ENCODE assay signal across 7 mouse cellular contexts in the genomic region with DNA sequence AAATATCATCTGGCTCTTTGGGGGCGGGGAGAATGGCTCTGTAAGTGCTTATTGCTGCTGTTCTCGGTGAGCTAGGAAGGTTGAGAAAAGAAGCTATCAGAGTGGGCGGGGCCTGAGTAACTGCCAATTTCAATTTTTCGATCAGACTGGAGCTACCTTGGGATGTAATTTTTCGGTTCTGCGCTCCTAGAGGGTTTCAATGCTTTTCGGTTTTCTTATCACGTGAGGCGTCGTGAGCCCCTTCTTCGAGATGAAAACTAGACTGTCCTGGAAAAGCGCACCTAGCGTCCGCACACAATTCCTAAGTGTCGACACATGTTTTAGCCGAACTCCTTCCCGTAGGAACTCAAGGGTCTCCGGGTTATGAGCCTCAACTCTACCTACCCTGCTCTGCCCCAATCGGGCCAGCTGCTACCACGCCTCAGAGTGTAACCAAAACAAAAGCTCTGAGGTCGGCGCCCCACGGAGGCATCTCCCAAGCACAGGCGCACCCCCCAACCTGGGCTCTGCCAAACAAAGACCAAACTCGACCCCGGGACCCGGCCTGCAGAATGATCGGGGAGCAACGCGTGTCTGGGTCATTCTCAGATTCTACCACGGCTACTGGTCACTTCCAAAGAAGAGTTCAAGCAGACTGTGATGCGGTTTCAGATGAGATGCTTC. TPM values are rescaled to one million over a fixed set of nuclear protein-coding genes. Genes with fewer than 3 reads are reported as not detected.
A peak's percentile ranks its signal among the peaks of the same experiment; 100 is the strongest.
DNase-seq lines count a peak whose midpoint lies in the region; ATAC-seq and TF ChIP-seq lines count a peak whose summit lies in the region.

No protein-coding gene starts in this region.

- intact Hi-C loops in left cerebral cortex, adult 2 months (cut with DNase I): loop anchor here (1.0 to 2.0 kb wide), 2 partner anchors 33 to 39 kb away; a partner anchor contains a TSS

- peak overlapping the region; percentile 77 for H3K4me2 ChIP-seq in forebrain, embryonic 13.5 days
- H3K4me2 ChIP-seq in hindbrain, embryonic 12.5 days (replicated peaks): peak overlapping the region; percentile 74

- peaks cover 4% of the 10 kb centered on the region for H3K79me2 ChIP-seq in MEL (ENCODE audit: control insufficient read depth, insufficient read depth, low read length, poor library complexity)
- no peaks in the 10 kb centered on the region for H3K79me2 ChIP-seq in macrophage (ENCODE audit: inconsistent target)

- TF ChIP-seq EP300 in MEL (IDR thresholded peaks at IDR 0.05; ENCODE audit: low read depth in 1 of 2, low read length in 2 of 2): no peak

- WGBS in forebrain, embryonic 13.5 days: 1% methylated on average over 32 of the region's 32 CpGs
- 1% methylated on average over 32 of the region's 32 CpGs for WGBS in hindbrain, embryonic 12.5 days
- WGBS in macrophage (ENCODE audit: missing documents): under 1% methylated on average over 32 of the region's 32 CpGs

- DNase-seq in MEL (ENCODE audit: low read depth, low spot score): peak; percentile 78
- DNase-seq in brain, adult 2 months (ENCODE audit: low read depth, low spot score): peak; percentile 73
- peak; percentile 12 to 36 for DNase-seq in left cerebral cortex, adult 2 months (ENCODE audit: extremely low spot score in 1 of 2, low spot score in 2 of 2)
- DNase-seq in spleen, adult 12 weeks (ENCODE audit: low spot score): peak; percentile 30

- peaks cover 0 to 6% of the 10 kb centered on the region in 2 experiments; a peak in 1 of 4 replicates for H3K4me1 ChIP-seq in MEL (ENCODE audit: control insufficient read depth in 1 of 2, insufficient read depth in 2 of 2, low read length in 2 of 2)
- H3K4me1 ChIP-seq in forebrain, embryonic 13.5 days: 0 out of 2 replicates have a peak, but pooled peaks cover 10% of the 10 kb centered on the region
- peaks cover 3% of the 10 kb centered on the region; the same call in 1 of the 2 replicates for H3K4me1 ChIP-seq in hindbrain, embryonic 12.5 days

- H3K9me3 ChIP-seq in MEL (replicated peaks; ENCODE audit: insufficient read depth, low read length): no peaks in the 10 kb centered on the region
- H3K9me3 ChIP-seq in forebrain, embryonic 13.5 days (replicated peaks): no peaks in the 10 kb centered on the region
- H3K9me3 ChIP-seq in hindbrain, embryonic 12.5 days (replicated peaks): no peaks in the 10 kb centered on the region

- H3K36me3 ChIP-seq in MEL (ENCODE audit: control insufficient read depth in 1 of 2, insufficient read depth in 2 of 2, low read length in 2 of 2) (peaks cover 0 to 7% of the 10 kb centered on the region in 2 experiments; a peak in 1 of 4 replicates), macrophage (ENCODE audit: inconsistent target) (no peaks in the 10 kb centered on the region)
- H3K36me3 ChIP-seq in forebrain, embryonic 13.5 days (ENCODE audit: poor library complexity, severe bottlenecking): peaks cover 13% of the 10 kb centered on the region
- peaks cover 7% of the 10 kb centered on the region for H3K36me3 ChIP-seq in hindbrain, embryonic 12.5 days

- ATAC-seq in forebrain, embryonic 13.5 days: peak; percentile 53
- peak; percentile 67 for ATAC-seq in hindbrain, embryonic 12.5 days (ENCODE audit: low FRiP score)

- TF ChIP-seq CTCF in MEL (IDR thresholded peaks at IDR 0.05 in 2 of 3, conservative IDR thresholded peaks at IDR 0.05 in 1 of 3; ENCODE audit: control insufficient read depth in 1 of 3, insufficient read depth in 1 of 3, low read depth in 2 of 3, low read length in 3 of 3, poor library complexity in 1 of 3, severe bottlenecking in 1 of 3): no peak
- TF ChIP-seq CTCF in left cerebral cortex, adult 2 months (IDR thresholded peaks at IDR 0.05): peak; percentile 4; the same call in 1 of the 2 replicates

- H3K27ac ChIP-seq in MEL (ENCODE audit: control insufficient read depth, low read depth, low read length) (peak overlapping the region; percentile 30), macrophage (peak overlapping the region; percentile 15; the same call in 1 of the 2 replicates)
- peak overlapping the region; percentile 70 for H3K27ac ChIP-seq in forebrain, embryonic 13.5 days
- peak overlapping the region; percentile 76 for H3K27ac ChIP-seq in hindbrain, embryonic 12.5 days
- peak overlapping the region; percentile 87 for H3K27ac ChIP-seq in left cerebral cortex, adult 2 months

- H3K9ac ChIP-seq in MEL (ENCODE audit: control insufficient read depth, low read depth, low read length, poor library complexity, severe bottlenecking): peak overlapping the region; percentile 80
- peak overlapping the region; percentile 74 for H3K9ac ChIP-seq in forebrain, embryonic 13.5 days
- peak overlapping the region; percentile 73 for H3K9ac ChIP-seq in hindbrain, embryonic 12.5 days

- peak overlapping the region; percentile 65 to 84 for H3K4me3 ChIP-seq in MEL (ENCODE audit: control insufficient read depth in 1 of 2, insufficient read depth in 1 of 2, low read depth in 2 of 2, low read length in 2 of 2)
- peak overlapping the region; percentile 71 for H3K4me3 ChIP-seq in forebrain, embryonic 13.5 days
- H3K4me3 ChIP-seq in hindbrain, embryonic 12.5 days: peak overlapping the region; percentile 78
- peak overlapping the region; percentile 62 for H3K4me3 ChIP-seq in left cerebral cortex, adult 2 months
- H3K4me3 ChIP-seq in macrophage (ENCODE audit: inconsistent target): peak overlapping the region; percentile 99

- TF ChIP-seq POLR2A in MEL (IDR thresholded peaks at IDR 0.05; ENCODE audit: control insufficient read depth in 1 of 2, insufficient read depth in 1 of 2, low read depth in 1 of 2, low read length in 2 of 2, poor library complexity in 1 of 2): no peak

- no peaks in the 10 kb centered on the region for H3K27me3 ChIP-seq in MEL (ENCODE audit: control insufficient read depth in 1 of 2, insufficient read depth in 2 of 2, low read length in 2 of 2)
- no peaks in the 10 kb centered on the region for H3K27me3 ChIP-seq in forebrain, embryonic 13.5 days
- H3K27me3 ChIP-seq in hindbrain, embryonic 12.5 days: no peaks in the 10 kb centered on the region

- no peak for TF ChIP-seq RAD21 in MEL (IDR thresholded peaks at IDR 0.05; ENCODE audit: low read depth, low read length)

TF ChIP-seq in MEL, 35 proteins besides CTCF, POLR2A, EP300 and RAD21 (continues in another document):
- peak; percentile 55 for TF ChIP-seq MYB (IDR thresholded peaks at IDR 0.05; ENCODE audit: low read depth, low read length)

RNA-seq across cellular contexts. Expression of a gene that starts 0.8 kb away (rescaled TPM):
- 11.1 and 12.9 TPM in 2 replicates for total RNA-seq in MEL (2012; rRNA removed)
- polyA plus RNA-seq in MEL (2012; ENCODE audit: insufficient read depth in 1 of 2, insufficient read length in 2 of 2, low read depth in 1 of 2, low replicate concordance in 2 of 2, missing spikeins in 1 of 2): 10 to 100 TPM in 1 of 2 experiments, not detected in 1; 10.7 TPM
- 19.3 and 21.5 TPM in 2 replicates for polyA plus RNA-seq in forebrain, embryonic 13.5 days (2015; fragmentation: Nextera tagmentation; extraction: Ambion mirVana)
- 16.5 and 19.5 TPM in 2 replicates for polyA plus RNA-seq in hindbrain, embryonic 12.5 days (2016; fragmentation: Nextera tagmentation; extraction: Ambion mirVana)
- total RNA-seq in left cerebral cortex, adult 2 months (2021): 10 to 100 TPM; 12.6 to 13.1 TPM
- total RNA-seq in macrophage (2018; cell fraction: chromatin; rRNA removed): 10 to 100 TPM in 3 of 26 experiments, 1 to 10 TPM in 19, under 1 TPM in 3, not detected in 1; 0.62 to 14.0 (median 5.3) TPM
- 1 to 10 TPM in 19 of 26 experiments, under 1 TPM in 7; 0.38 to 3.1 (median 1.3) TPM for total RNA-seq in macrophage (2018; cell fraction: cytosol; rRNA removed)
- total RNA-seq in macrophage (2018; cell fraction: nucleus; rRNA removed): 1 to 10 TPM in 21 of 26 experiments, under 1 TPM in 5; 0.21 to 8.3 (median 2.8) TPM
- 1.2 to 2.2 TPM (median 1.5 TPM) in 3 replicates for polyA plus RNA-seq in macrophage (2018)

RNA-seq across cellular contexts. Expression of a gene that starts 32.3 kb away (rescaled TPM):
- 1,495 and 1,552 TPM in 2 replicates for total RNA-seq in MEL (2012; rRNA removed)
- polyA plus RNA-seq in MEL (2012; ENCODE audit: insufficient read depth in 1 of 2, insufficient read length in 2 of 2, low read depth in 1 of 2, low replicate concordance in 2 of 2, missing spikeins in 1 of 2): 100 to 1,000 TPM in 1 of 2 experiments, not detected in 1; 132 TPM
- 656 and 765 TPM in 2 replicates for polyA plus RNA-seq in forebrain, embryonic 13.5 days (2015; fragmentation: Nextera tagmentation; extraction: Ambion mirVana)
- 667 and 708 TPM in 2 replicates for polyA plus RNA-seq in hindbrain, embryonic 12.5 days (2016; fragmentation: Nextera tagmentation; extraction: Ambion mirVana)
- total RNA-seq in left cerebral cortex, adult 2 months (2021): 100 to 1,000 TPM; 376 to 411 TPM
- total RNA-seq in macrophage (2018; cell fraction: chromatin; rRNA removed): 100 to 1,000 TPM in 3 of 26 experiments, 10 to 100 TPM in 23; 22.3 to 159 (median 51.0) TPM
- 100 to 1,000 TPM; 394 to 810 (median 509) TPM for total RNA-seq in macrophage (2018; cell fraction: cytosol; rRNA removed)
- total RNA-seq in macrophage (2018; cell fraction: nucleus; rRNA removed): 100 to 1,000 TPM in 13 of 26 experiments, 10 to 100 TPM in 13; 63.1 to 140 (median 101) TPM
- polyA plus RNA-seq in macrophage (2018): 608 to 832 TPM (median 816 TPM) in 3 replicates

RNA-seq across cellular contexts. Expression of a gene that starts 38.7 kb away (rescaled TPM):
- total RNA-seq in MEL (2012; rRNA removed): 2.5 and 2.7 TPM in 2 replicates
- polyA plus RNA-seq in MEL (2012; ENCODE audit: insufficient read depth in 1 of 2, insufficient read length in 2 of 2, low read depth in 1 of 2, low replicate concordance in 2 of 2, missing spikeins in 1 of 2) (1 to 10 TPM in 1 of 2 experiments, not detected in 1; 4.3 TPM), macrophage (2018) (0.04 to 0.15 TPM (median 0.05 TPM) in 3 replicates)
- 1.1 and 1.2 TPM in 2 replicates for polyA plus RNA-seq in forebrain, embryonic 13.5 days (2015; fragmentation: Nextera tagmentation; extraction: Ambion mirVana)
- 0.77 and 1.1 TPM in 2 replicates for polyA plus RNA-seq in hindbrain, embryonic 12.5 days (2016; fragmentation: Nextera tagmentation; extraction: Ambion mirVana)
- total RNA-seq in left cerebral cortex, adult 2 months (2021): 10 to 100 TPM in 1 of 2 experiments, 1 to 10 TPM in 1; 9.4 to 10.9 TPM
- total RNA-seq in macrophage (2018; cell fraction: chromatin; rRNA removed): 1 to 10 TPM in 6 of 26 experiments, under 1 TPM in 19, not detected in 1; 0.12 to 2.5 (median 0.54) TPM
- total RNA-seq in macrophage (2018; cell fraction: cytosol; rRNA removed): 1 to 10 TPM in 5 of 26 experiments, under 1 TPM in 21; 0.09 to 1.4 (median 0.42) TPM
- total RNA-seq in macrophage (2018; cell fraction: nucleus; rRNA removed): 1 to 10 TPM in 13 of 26 experiments, under 1 TPM in 12, not detected in 1; 0.16 to 3.7 (median 1.1) TPM

RNA-seq across cellular contexts. Expression of a gene that starts 39.9 kb away (rescaled TPM):
- 17.6 and 19.0 TPM in 2 replicates for total RNA-seq in MEL (2012; rRNA removed)
- polyA plus RNA-seq in MEL (2012; ENCODE audit: insufficient read depth in 1 of 2, insufficient read length in 2 of 2, low read depth in 1 of 2, low replicate concordance in 2 of 2, missing spikeins in 1 of 2) (10 to 100 TPM in 1 of 2 experiments, not detected in 1; 12.5 TPM), macrophage (2018) (5.5 to 8.8 TPM (median 7.3 TPM) in 3 replicates)
- polyA plus RNA-seq in forebrain, embryonic 13.5 days (2015; fragmentation: Nextera tagmentation; extraction: Ambion mirVana): 18.9 and 19.2 TPM in 2 replicates
- 20.8 and 21.8 TPM in 2 replicates for polyA plus RNA-seq in hindbrain, embryonic 12.5 days (2016; fragmentation: Nextera tagmentation; extraction: Ambion mirVana)
- total RNA-seq in left cerebral cortex, adult 2 months (2021): 10 to 100 TPM; 50.3 to 54.9 TPM
- 100 to 1,000 TPM in 1 of 26 experiments, 10 to 100 TPM in 25; 38.9 to 110 (median 62.3) TPM for total RNA-seq in macrophage (2018; cell fraction: chromatin; rRNA removed)
- 10 to 100 TPM in 8 of 26 experiments, 1 to 10 TPM in 18; 6.6 to 11.4 (median 9.4) TPM for total RNA-seq in macrophage (2018; cell fraction: cytosol; rRNA removed)
- 10 to 100 TPM; 24.9 to 53.9 (median 39.3) TPM for total RNA-seq in macrophage (2018; cell fraction: nucleus; rRNA removed)

Comparison
In these comparisons a context has a peak if more than half of its experiments do, and no peak if none do; other contexts are left out.
1. Peak in every context shown above with its lines: DNase-seq, ATAC-seq, H3K4me3 ChIP-seq and H3K27ac ChIP-seq.
2. DNase-seq: peak in every context shown above with its lines; median percentile 78 in MEL; 73 in brain, adult 2 months; 30 in spleen, adult 12 weeks; 24 in left cerebral cortex, adult 2 months.
3. H3K27ac ChIP-seq: peak in every context shown above with its lines; median percentile 87 in left cerebral cortex, adult 2 months; 76 in hindbrain, embryonic 12.5 days; 70 in forebrain, embryonic 13.5 days; 30 in MEL; 15 in macrophage.